8 mouse cellular contexts compared by ENCODE assay signal in the genomic region with DNA sequence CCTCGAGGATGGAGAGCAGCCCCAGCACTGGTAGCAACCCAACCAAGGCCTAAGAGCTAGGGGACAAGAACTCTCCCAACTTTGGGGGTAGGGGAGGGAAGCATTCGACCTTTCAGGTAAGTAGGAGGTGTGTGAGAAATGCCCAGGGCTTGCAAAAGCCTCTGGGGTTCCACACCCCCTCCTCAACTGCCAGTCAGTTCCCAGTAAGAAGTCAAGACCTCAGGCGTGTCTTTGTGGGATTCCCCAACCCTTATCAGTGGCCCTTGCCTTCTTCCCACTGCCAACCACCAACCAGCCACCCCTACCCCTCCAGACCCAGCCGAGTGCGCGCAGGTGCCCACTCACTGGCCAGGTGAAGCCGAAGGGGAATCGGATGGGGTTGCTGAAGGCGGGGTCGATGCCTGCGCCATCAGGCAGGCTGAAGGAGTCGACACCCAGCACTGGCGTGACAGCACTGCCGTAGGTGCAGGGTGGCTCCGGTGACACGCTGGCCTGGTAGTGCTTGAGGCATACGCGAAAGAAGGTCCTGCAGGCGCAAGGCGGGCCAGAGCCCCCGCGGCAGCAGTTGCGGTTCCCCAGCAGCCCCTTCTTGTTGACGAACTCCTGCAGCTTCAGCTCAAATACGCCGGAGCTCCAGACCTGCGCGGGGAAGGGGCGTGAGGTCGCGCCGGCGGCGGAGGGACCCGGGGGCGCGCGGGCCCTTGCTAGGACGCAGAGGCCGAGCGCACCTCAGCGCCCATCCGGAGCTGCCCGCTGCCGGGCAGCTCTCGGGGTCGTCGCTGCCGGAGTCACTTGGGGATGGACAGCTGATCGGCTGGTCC. TPM values are rescaled to one million over a fixed set of nuclear protein-coding genes. Genes with fewer than 3 reads are reported as not detected.
DNase-seq lines count a peak whose midpoint lies in the region; ATAC-seq and TF ChIP-seq lines count a peak whose summit lies in the region.

No protein-coding gene starts in this region.

- H3K4me1 ChIP-seq in erythroblast, embryonic 14.5 days (ENCODE audit: control insufficient read depth): peaks cover 4% of the 10 kb centered on the region
- peaks cover 75% of the 10 kb centered on the region for H3K4me1 ChIP-seq in E14TG2a.4 (replicated peaks; ENCODE audit: low read depth, low read length)
- H3K4me1 ChIP-seq in heart, embryonic 12.5 days (replicated peaks): peaks cover 33% of the 10 kb centered on the region
- peaks cover 32% of the 10 kb centered on the region for H3K4me1 ChIP-seq in limb, embryonic 12.5 days (replicated peaks)

- DNase-seq in retina, embryonic 14.5 days (ENCODE audit: low spot score): peak; percentile 35
- DNase-seq in T-cell, adult 2 months (ENCODE audit: low spot score): no peak
- no peak for DNase-seq in adipocyte (ENCODE audit: low spot score)

- 2% methylated on average over 50 of the region's 50 CpGs for WGBS in heart, embryonic 12.5 days
- WGBS in limb, embryonic 12.5 days: under 1% methylated on average over 49 of the region's 50 CpGs

- H3K27ac ChIP-seq in heart, embryonic 12.5 days (ENCODE audit: poor library complexity, severe bottlenecking): peak overlapping the region; percentile 40; the same call in 1 of the 2 replicates
- H3K27ac ChIP-seq in limb, embryonic 12.5 days: no peak overlapping the region

- peak overlapping the region; percentile 76 for H3K9ac ChIP-seq in heart, embryonic 12.5 days
- peak overlapping the region; percentile 69 for H3K9ac ChIP-seq in limb, embryonic 12.5 days (replicated peaks)

- H3K4me2 ChIP-seq in heart, embryonic 12.5 days: peak overlapping the region; percentile 99
- peak overlapping the region; percentile 96 for H3K4me2 ChIP-seq in limb, embryonic 12.5 days

- H3K4me3 ChIP-seq in erythroblast, embryonic 14.5 days (replicated peaks): peak overlapping the region; percentile 50
- peak overlapping the region; percentile 85 for H3K4me3 ChIP-seq in E14TG2a.4 (replicated peaks; ENCODE audit: low read length)
- peak overlapping the region; percentile 70 for H3K4me3 ChIP-seq in heart, embryonic 12.5 days
- peak overlapping the region; percentile 56 for H3K4me3 ChIP-seq in limb, embryonic 12.5 days (replicated peaks)

- no peak for TF ChIP-seq CTCF in E14TG2a.4 (conservative IDR thresholded peaks at IDR 0.05; ENCODE audit: low read length)

- H3K36me3 ChIP-seq in erythroblast, embryonic 14.5 days (ENCODE audit: control insufficient read depth): peaks cover 2% of the 10 kb centered on the region; the same call in 1 of the 2 replicates
- peaks cover 31% of the 10 kb centered on the region for H3K36me3 ChIP-seq in E14TG2a.4 (ENCODE audit: insufficient read depth, low read length)
- no peaks in the 10 kb centered on the region for H3K36me3 ChIP-seq in heart, embryonic 12.5 days
- H3K36me3 ChIP-seq in limb, embryonic 12.5 days: no peaks in the 10 kb centered on the region

- H3K27me3 ChIP-seq in erythroblast, embryonic 14.5 days (ENCODE audit: control insufficient read depth): peaks cover 71% of the 10 kb centered on the region
- peaks cover 92% of the 10 kb centered on the region for H3K27me3 ChIP-seq in E14TG2a.4 (ENCODE audit: insufficient read depth, low read length)
- H3K27me3 ChIP-seq in heart, embryonic 12.5 days (replicated peaks): peaks cover 74% of the 10 kb centered on the region
- H3K27me3 ChIP-seq in limb, embryonic 12.5 days: peaks cover 94% of the 10 kb centered on the region

- ATAC-seq in erythroblast, adult 5-6 weeks (replicated peaks; ENCODE audit: low FRiP score, poor library complexity, severe bottlenecking): no peak
- ATAC-seq in heart, embryonic 12.5 days (ENCODE audit: insufficient number of reproducible peaks, low FRiP score): no peak
- no peak for ATAC-seq in limb, embryonic 12.5 days (ENCODE audit: insufficient number of reproducible peaks, insufficient read depth, low FRiP score, low TSS enrichment, low read depth)

- H3K9me3 ChIP-seq in erythroblast, embryonic 14.5 days (ENCODE audit: control insufficient read depth, low read length): no peaks in the 10 kb centered on the region; the same call in 1 of the 2 replicates
- no peaks in the 10 kb centered on the region for H3K9me3 ChIP-seq in E14TG2a.4 (ENCODE audit: low read length)
- no peaks in the 10 kb centered on the region for H3K9me3 ChIP-seq in heart, embryonic 12.5 days (replicated peaks)
- H3K9me3 ChIP-seq in limb, embryonic 12.5 days: no peaks in the 10 kb centered on the region

RNA-seq across cellular contexts. Expression of gene Dll1, which starts 2.1 kb away (rescaled TPM):
- 0.01 TPM in 1 of 2 replicates, not detected in the other for polyA plus RNA-seq in erythroblast, embryonic 14.5 days (2012)
- total RNA-seq in erythroblast, adult 5-6 weeks (2015; ENCODE audit: low replicate concordance): not detected in 2 replicates
- not detected in 2 replicates for total RNA-seq in erythroblast, adult 5-6 weeks (2017; ENCODE audit: low replicate concordance)
- 10.1 and 11.8 TPM in 2 replicates for polyA plus RNA-seq in heart, embryonic 12.5 days (2016; fragmentation: Nextera tagmentation; extraction: Ambion mirVana)
- 6.7 and 7.1 TPM in 2 replicates for polyA plus RNA-seq in limb, embryonic 12.5 days (2016; fragmentation: Nextera tagmentation; extraction: Ambion mirVana)

RNA-seq across cellular contexts. Expression of gene Fam120b, which starts 21.5 kb away (rescaled TPM):
- 0.04 and 0.08 TPM in 2 replicates for polyA plus RNA-seq in erythroblast, embryonic 14.5 days (2012)
- total RNA-seq in erythroblast, adult 5-6 weeks (2015; ENCODE audit: low replicate concordance): 3.3 TPM in 2 replicates
- 2.1 and 3.3 TPM in 2 replicates for total RNA-seq in erythroblast, adult 5-6 weeks (2017; ENCODE audit: low replicate concordance)
- polyA plus RNA-seq in heart, embryonic 12.5 days (2016; fragmentation: Nextera tagmentation; extraction: Ambion mirVana): 17.2 and 17.3 TPM in 2 replicates
- polyA plus RNA-seq in limb, embryonic 12.5 days (2016; fragmentation: Nextera tagmentation; extraction: Ambion mirVana): 33.2 and 35.2 TPM in 2 replicates

Comparison
In these comparisons a context has a peak if more than half of its experiments do, and no peak if none do; other contexts are left out.
1. RNA of gene Fam120b, which starts 21.5 kb away (polyA plus RNA-seq): 33.2 to 35.2 TPM in limb, embryonic 12.5 days and 17.2 to 17.3 TPM in heart, embryonic 12.5 days; 0.04 to 0.08 TPM in erythroblast, embryonic 14.5 days; every median in the first group is over 10 times any median in the second.
2. Peak in every context shown above with its lines, with median percentiles within 50 percentile points of each other: H3K4me3 ChIP-seq.